Mouse (Mus musculus) mesoderm, embryonic 11.5 days (tissue): ENCODE results near the gene Dnaaf3.

Experiments used
- DNase-seq: peaks from one replicate; pipeline ENCODE4 v3.0.0-alpha.2; 2012; ENCODE audit warnings: low read depth, low spot score

The Dnaaf3 gene

DNA sequence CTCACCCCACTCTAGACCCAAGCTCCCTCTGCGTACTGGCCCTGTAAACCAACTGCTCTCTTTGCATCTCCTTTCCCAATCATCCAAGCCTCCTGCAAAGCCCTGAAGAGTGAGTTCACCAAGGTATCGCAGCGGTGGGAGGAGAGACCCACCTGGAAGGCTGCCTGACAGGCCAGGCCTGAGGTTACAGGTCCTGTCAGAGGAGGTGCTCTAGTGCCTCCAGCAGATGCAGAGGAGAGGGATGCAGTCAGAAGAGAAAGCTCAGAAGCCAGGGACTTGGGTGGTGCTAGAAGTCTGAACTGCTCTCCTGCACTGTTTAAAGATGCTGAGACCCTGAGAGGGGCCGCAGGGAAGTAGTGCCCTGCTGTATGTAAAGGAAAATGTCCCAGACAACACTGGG lies 33.2 kb downstream of the Dnaaf3 start:
- DNase-seq, result no peak

GRCm38 (mm10) chr7:4498251-4498650 lies 34.0 kb downstream of the Dnaaf3 start:
- DNase-seq, result peak; percentile 78

DNA sequence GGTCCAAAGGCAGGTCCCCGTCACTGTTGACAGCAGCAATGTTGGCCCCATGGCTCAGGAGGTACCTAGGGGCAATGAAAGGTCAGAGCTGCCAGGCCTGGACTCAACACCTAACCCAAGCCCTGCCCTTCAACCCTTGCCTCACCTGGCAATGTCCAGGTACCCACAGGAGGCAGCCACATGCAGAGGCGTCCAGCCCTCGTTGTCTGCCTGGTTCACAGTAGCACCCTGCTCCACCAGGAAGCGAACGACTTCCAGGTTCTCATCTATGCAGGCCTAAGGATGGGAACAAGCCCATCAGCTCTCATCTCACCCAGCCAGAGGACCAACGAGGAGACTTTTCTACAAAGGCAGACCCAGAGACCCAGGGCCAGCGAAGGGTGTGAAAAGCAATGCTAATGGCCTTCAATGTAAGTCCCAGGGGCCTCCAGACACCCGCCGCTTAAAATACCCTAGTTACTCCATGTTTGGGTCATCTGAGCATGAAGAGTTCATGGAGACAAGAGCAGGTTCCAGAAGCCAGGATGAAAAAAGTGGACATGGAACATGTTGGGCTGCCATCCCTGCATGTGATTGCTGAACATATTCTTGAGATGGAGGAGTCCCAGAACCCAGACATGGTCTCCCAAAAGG lies 34.9 kb downstream of the Dnaaf3 start:
- DNase-seq, result no peak

GRCm38 (mm10) chr7:4496468-4496867 lies 35.8 kb downstream of the Dnaaf3 start:
- no peak for DNase-seq

GRCm38 (mm10) chr7:4493991-4494390 lies 38.3 kb downstream of the Dnaaf3 start:
- DNase-seq, result no peak

DNA sequence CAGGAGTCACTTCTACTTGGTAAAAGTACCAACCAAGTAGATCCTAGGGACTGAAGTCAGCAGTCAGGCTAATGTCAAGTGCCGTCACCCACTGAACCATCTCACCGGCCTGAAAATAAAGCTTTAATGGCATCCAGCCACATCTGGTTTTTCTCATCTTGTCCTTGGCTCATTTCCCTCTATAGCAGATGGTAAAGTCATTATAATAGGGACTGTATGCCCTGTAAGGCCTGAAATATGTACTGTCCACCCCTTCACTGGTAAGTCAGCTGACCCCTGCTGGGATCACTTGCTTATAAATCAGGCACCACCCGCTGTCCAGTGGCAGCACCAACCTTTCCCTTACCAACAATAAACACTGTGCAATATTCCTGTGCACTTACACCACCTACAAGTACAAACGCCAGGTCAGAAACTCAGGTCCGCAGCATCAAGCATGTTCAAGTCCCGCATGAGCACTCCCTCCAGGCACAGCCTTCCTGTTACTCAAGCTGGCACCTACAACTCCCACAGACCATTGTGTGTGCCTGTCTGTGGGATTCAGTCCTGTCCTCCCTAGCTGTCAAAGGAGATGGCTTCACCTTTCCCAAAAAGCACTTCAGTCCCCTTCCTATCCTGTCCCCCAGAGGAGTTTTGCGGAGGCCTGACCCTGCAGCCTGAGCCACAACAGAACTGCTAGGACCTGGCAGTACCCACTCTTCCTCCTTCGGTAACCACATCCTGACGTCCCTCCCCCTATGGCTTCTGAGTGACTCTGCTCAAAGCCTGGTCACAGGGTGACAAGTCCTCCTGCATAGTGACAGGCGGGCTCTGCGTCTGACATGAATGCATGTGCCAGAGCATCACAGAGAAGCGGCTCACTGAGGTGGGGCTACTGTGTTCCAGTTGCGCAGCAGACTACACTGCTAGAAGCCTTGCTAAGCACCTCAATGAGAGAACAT lies 39.7 kb downstream of the Dnaaf3 start:
- DNase-seq, result peak; percentile 54

DNA sequence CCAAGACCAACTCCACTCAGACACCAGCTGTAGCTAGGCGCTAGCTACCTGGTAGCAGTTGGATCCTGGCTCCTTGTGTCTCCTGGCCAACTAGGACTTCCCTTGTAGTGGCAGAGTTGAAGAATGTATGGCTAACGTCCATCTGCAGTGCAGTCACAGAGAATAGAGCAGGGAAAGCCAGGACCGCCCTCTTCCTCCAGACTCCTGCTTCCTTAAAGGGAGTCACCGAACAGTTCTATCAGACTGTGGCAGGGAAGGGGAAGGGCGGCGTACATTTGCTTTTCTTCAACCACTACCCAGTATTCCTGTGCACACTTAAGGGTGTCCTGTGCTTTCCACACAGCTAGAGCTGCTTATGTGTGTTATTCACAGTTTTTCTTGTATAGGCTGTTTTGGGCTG lies 40.9 kb downstream of the Dnaaf3 start:
- no peak for DNase-seq

DNA sequence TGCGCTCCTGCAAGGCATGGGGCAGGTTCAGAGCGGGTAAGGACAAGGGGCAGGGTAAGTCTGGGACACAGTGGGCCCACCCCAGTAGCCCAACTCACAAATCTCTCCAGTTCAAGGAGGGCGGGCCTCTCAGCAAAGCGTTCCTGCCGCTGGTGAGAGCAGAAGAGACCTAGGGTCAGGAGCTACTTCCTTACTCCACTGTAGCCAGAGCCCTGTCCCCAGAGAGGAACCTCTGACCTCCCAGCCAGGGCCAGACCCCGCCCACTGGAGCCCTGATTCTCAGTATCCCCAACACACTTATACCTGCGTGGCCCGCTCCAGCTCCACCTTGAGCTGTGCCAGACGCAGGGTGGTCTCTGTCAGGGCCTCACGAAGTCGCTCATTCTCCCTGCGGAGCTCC lies 50.0 kb downstream of the Dnaaf3 start:
- no peak for DNase-seq

- DNase-seq, result no peak
These were observed 52.6 kb downstream of the Dnaaf3 start for GRCm38 (mm10) chr7:4479674-4480073.

GRCm38 (mm10) chr7:4478796-4479291 lies 53.4 kb downstream of the Dnaaf3 start:
- no peak for DNase-seq

DNA sequence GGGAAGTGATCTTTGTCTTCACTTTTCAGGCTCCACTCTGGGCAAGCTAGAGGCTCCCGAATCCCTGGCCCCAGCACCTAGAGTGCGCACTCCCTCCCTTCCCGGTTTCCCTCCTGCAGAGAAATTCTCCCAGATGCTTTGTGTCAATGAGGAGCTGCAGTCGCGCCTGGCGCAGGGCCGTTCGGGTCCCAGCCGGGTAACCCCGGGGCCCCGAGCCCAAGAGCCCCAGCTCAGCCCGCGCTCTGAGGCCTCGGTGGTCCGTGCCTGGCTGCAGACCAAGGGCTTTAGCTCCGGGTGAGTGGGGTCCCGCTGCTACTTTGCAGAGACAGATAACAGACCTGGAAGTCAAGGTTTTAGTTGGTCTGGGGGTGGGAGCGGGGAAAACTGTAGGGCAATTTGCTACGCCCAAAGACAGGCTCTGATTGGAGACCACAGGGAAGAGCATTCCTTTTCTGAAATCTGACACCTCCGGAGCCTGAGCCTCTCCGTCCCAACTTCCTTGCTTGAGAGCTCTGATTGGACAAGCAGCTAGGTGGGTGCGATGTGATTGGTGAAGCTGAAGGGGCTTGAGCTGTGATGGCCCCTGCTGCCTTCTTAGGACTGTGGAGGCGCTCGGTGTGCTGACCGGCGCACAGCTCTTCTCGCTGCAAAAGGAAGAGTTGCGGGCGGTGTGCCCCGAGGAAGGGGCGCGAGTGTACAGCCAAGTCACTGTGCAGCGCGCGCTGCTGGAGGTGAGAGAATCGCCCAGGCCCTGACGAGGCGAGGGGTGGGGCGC lies 54.0 kb downstream of the Dnaaf3 start:
- DNase-seq, result peak; percentile 96

DNA sequence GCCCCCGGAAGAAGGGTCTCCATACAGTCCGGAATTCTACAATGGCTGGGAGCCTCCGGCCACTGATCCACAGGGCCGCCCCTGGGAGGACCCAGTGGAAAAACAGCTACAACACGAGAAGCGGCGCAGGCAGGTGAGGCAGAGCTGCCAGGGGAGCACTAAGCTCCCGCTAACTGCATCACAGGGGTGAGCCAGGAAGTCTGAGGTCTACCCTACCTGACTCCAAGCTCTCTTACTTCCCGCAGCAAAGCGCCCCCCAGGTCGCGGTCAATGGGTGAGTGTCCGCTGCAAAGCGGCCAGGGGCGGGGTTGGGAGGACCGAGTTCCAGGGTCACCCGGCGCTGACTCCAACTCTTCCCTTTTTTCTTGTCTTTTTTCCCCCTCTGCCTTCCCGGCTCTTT lies 58.3 kb downstream of the Dnaaf3 start:
- DNase-seq, result no peak
